Mouse (Mus musculus): ENCODE results near the gene Trim17. TPM values are rescaled to one million over a fixed set of nuclear protein-coding genes. Genes with fewer than 3 reads are reported as not detected.
A peak's percentile ranks its signal among the peaks of the same experiment; 100 is the strongest.

The Trim17 gene
- polyA plus RNA-seq, 1 experiment from 2014 or later = 0.80 TPM

- ATAC-seq (ENCODE audit: insufficient number of reproducible peaks, insufficient read depth, low FRiP score, low TSS enrichment, low read depth) = no peak; the same call in 1 of the 2 replicates
- H3K4me3 ChIP-seq (replicated peaks) = no peak overlapping the region
- 88% methylated on average over 21 of the region's 21 CpGs for WGBS
- H3K4me2 ChIP-seq = no peak overlapping the region
- no peaks in the 10 kb centered on the region for H3K9me3 ChIP-seq
- H3K4me1 ChIP-seq (replicated peaks) = no peaks in the 10 kb centered on the region
- no peak overlapping the region for H3K27ac ChIP-seq
- H3K9ac ChIP-seq (replicated peaks) = no peak overlapping the region
- H3K36me3 ChIP-seq = peaks cover 54% of the 10 kb centered on the region
- no peaks in the 10 kb centered on the region for H3K27me3 ChIP-seq
Observed at GRCm38 (mm10) chr11:58970831-58971530, 16.5 kb downstream of the Trim17 start.

- WGBS = 91% methylated on average over 3 of the region's 3 CpGs
- Histone ChIP-seq H3K4me3 (replicated peaks) (no peak overlapping the region), H3K36me3 (peaks cover 54% of the 10 kb centered on the region), H3K9ac (replicated peaks) (no peak overlapping the region), H3K27ac (no peak overlapping the region), H3K4me1 (replicated peaks) (0 out of 2 replicates have a peak, but pooled peaks cover under 1% of the 10 kb centered on the region), H3K4me2 (no peak overlapping the region), H3K27me3 (no peaks in the 10 kb centered on the region), H3K9me3 (no peaks in the 10 kb centered on the region)
- ATAC-seq (ENCODE audit: insufficient number of reproducible peaks, insufficient read depth, low FRiP score, low TSS enrichment, low read depth) = no peak
Observed at GRCm38 (mm10) chr11:58971796-58972195, 17.3 kb downstream of the Trim17 start.

- Histone ChIP-seq H3K4me3 (replicated peaks) (no peak overlapping the region), H3K27ac (no peak overlapping the region), H3K27me3 (no peaks in the 10 kb centered on the region), H3K36me3 (peaks cover 39% of the 10 kb centered on the region), H3K4me2 (no peak overlapping the region), H3K4me1 (replicated peaks) (peaks cover 13% of the 10 kb centered on the region), H3K9me3 (no peaks in the 10 kb centered on the region), H3K9ac (replicated peaks) (no peak overlapping the region)
- WGBS = 81% methylated on average over 3 of the region's 3 CpGs
- no peak for ATAC-seq (ENCODE audit: insufficient number of reproducible peaks, insufficient read depth, low FRiP score, low TSS enrichment, low read depth)
Observed at GRCm38 (mm10) chr11:58974414-58974813, 19.9 kb downstream of the Trim17 start.

GRCm38 (mm10) chr11:58977150-58977549, 22.7 kb downstream of the Trim17 start:
- Histone ChIP-seq H3K4me1 (replicated peaks) (peaks cover 35% of the 10 kb centered on the region), H3K4me2 (peak overlapping the region; percentile 95), H3K27ac (peak overlapping the region; percentile 72), H3K9me3 (no peaks in the 10 kb centered on the region), H3K4me3 (replicated peaks) (peak overlapping the region; percentile 95), H3K9ac (replicated peaks) (peak overlapping the region; percentile 93), H3K36me3 (peaks cover 18% of the 10 kb centered on the region), H3K27me3 (no peaks in the 10 kb centered on the region)
- under 1% methylated on average over 29 of the region's 29 CpGs for WGBS
- no peak for ATAC-seq (ENCODE audit: insufficient number of reproducible peaks, insufficient read depth, low FRiP score, low TSS enrichment, low read depth)

- Histone ChIP-seq H3K4me2 (peak overlapping the region; percentile 95), H3K27me3 (no peaks in the 10 kb centered on the region), H3K36me3 (peaks cover 18% of the 10 kb centered on the region), H3K9me3 (no peaks in the 10 kb centered on the region), H3K27ac (peak overlapping the region; percentile 72), H3K9ac (replicated peaks) (peak overlapping the region; percentile 93), H3K4me3 (replicated peaks) (peak overlapping the region; percentile 95), H3K4me1 (replicated peaks) (peaks cover 35% of the 10 kb centered on the region)
- ATAC-seq (ENCODE audit: insufficient number of reproducible peaks, insufficient read depth, low FRiP score, low TSS enrichment, low read depth) = no peak
- WGBS = under 1% methylated on average over 21 of the region's 21 CpGs
Observed at GRCm38 (mm10) chr11:58977607-58978026, 23.1 kb downstream of the Trim17 start.

- H3K27me3 ChIP-seq = no peaks in the 10 kb centered on the region
- peak within 1 kb of the TSS; percentile 72 for H3K27ac ChIP-seq
- H3K9ac ChIP-seq (replicated peaks) = peak within 1 kb of the TSS; percentile 93
- H3K36me3 ChIP-seq = peaks cover 23% of the 10 kb centered on the region
- under 1% methylated on average over 64 of the region's 64 CpGs for WGBS
- no peaks in the 10 kb centered on the region for H3K9me3 ChIP-seq
- peak within 1 kb of the TSS; percentile 95 for H3K4me3 ChIP-seq (replicated peaks)
- peak within 1 kb of the TSS; percentile 95 for H3K4me2 ChIP-seq
- peak; percentile 79 for ATAC-seq (ENCODE audit: insufficient number of reproducible peaks, insufficient read depth, low FRiP score, low TSS enrichment, low read depth)
- peaks cover 35% of the 10 kb centered on the region for H3K4me1 ChIP-seq (replicated peaks)
Observed at GRCm38 (mm10) chr11:58978027-58978705, 23.7 kb downstream of the Trim17 start, which contains the start of gene Trim11. TSS of gene Trim11 (plus strand) at chr11:58978093.

GRCm38 (mm10) chr11:58978706-58979030, 24.2 kb downstream of the Trim17 start:
- WGBS = 4% methylated on average over 5 of the region's 5 CpGs
- H3K9me3 ChIP-seq = no peaks in the 10 kb centered on the region
- no peaks in the 10 kb centered on the region for H3K27me3 ChIP-seq
- H3K4me2 ChIP-seq = peak overlapping the region; percentile 95
- peaks cover 35% of the 10 kb centered on the region for H3K4me1 ChIP-seq (replicated peaks)
- peaks cover 24% of the 10 kb centered on the region for H3K36me3 ChIP-seq
- no peak for ATAC-seq (ENCODE audit: insufficient number of reproducible peaks, insufficient read depth, low FRiP score, low TSS enrichment, low read depth)
- H3K27ac ChIP-seq = 0 out of 2 replicates have a peak overlapping the region, but pooled peaks have one; percentile 72
- H3K4me3 ChIP-seq (replicated peaks) = peak overlapping the region; percentile 95
- H3K9ac ChIP-seq (replicated peaks) = peak overlapping the region; percentile 93

GRCm38 (mm10) chr11:58979183-58979582, 24.7 kb downstream of the Trim17 start:
- Histone ChIP-seq H3K4me1 (replicated peaks) (peaks cover 35% of the 10 kb centered on the region), H3K27me3 (no peaks in the 10 kb centered on the region), H3K9ac (replicated peaks) (peak overlapping the region; percentile 93; the same call in 1 of the 2 replicates), H3K4me2 (peak overlapping the region; percentile 95), H3K27ac (no peak overlapping the region), H3K36me3 (peaks cover 28% of the 10 kb centered on the region), H3K4me3 (replicated peaks) (peak overlapping the region; percentile 95), H3K9me3 (no peaks in the 10 kb centered on the region)
- ATAC-seq (ENCODE audit: insufficient number of reproducible peaks, insufficient read depth, low FRiP score, low TSS enrichment, low read depth) = no peak
- WGBS = 81% methylated on average over 3 of the region's 3 CpGs

- WGBS = 74% methylated on average over 7 of the region's 7 CpGs
- H3K4me2 ChIP-seq = peak overlapping the region; percentile 95
- H3K4me1 ChIP-seq (replicated peaks) = peaks cover 35% of the 10 kb centered on the region
- H3K27me3 ChIP-seq = no peaks in the 10 kb centered on the region
- H3K9me3 ChIP-seq = no peaks in the 10 kb centered on the region
- H3K4me3 ChIP-seq (replicated peaks) = peak overlapping the region; percentile 95
- peaks cover 28% of the 10 kb centered on the region for H3K36me3 ChIP-seq
- no peak for ATAC-seq (ENCODE audit: insufficient number of reproducible peaks, insufficient read depth, low FRiP score, low TSS enrichment, low read depth)
- H3K27ac ChIP-seq = no peak overlapping the region
- peak overlapping the region; percentile 93; the same call in 1 of the 2 replicates for H3K9ac ChIP-seq (replicated peaks)
Observed at GRCm38 (mm10) chr11:58979661-58980060, 25.2 kb downstream of the Trim17 start.

GRCm38 (mm10) chr11:58980381-58980990, 26.0 kb downstream of the Trim17 start:
- Histone ChIP-seq H3K36me3 (peaks cover 34% of the 10 kb centered on the region), H3K9me3 (no peaks in the 10 kb centered on the region), H3K4me2 (peak overlapping the region; percentile 95; the same call in 1 of the 2 replicates), H3K27ac (no peak overlapping the region), H3K9ac (replicated peaks) (no peak overlapping the region), H3K4me1 (replicated peaks) (peaks cover 35% of the 10 kb centered on the region), H3K27me3 (no peaks in the 10 kb centered on the region), H3K4me3 (replicated peaks) (no peak overlapping the region)
- 66% methylated on average over 5 of the region's 5 CpGs for WGBS
- no peak for ATAC-seq (ENCODE audit: insufficient number of reproducible peaks, insufficient read depth, low FRiP score, low TSS enrichment, low read depth)
